Mouse (Mus musculus): ENCODE results near the gene Stox2.

GRCm38 (mm10) chr8:47243631-47244030 lies 202.5 kb downstream of the Stox2 start:
- TF ChIP-seq CTCF (IDR thresholded peaks at IDR 0.05; ENCODE audit: extremely low read depth, insufficient read length, insufficient replicate concordance, low read depth, low read length) (no peak), POLR2A (IDR thresholded peaks at IDR 0.05; ENCODE audit: low read depth, low read length) (no peak)

Data from small intestine, adult 2 months (tissue).